Mouse (Mus musculus): ENCODE data around the gene Snrpf. TPM values are rescaled to one million over a fixed set of nuclear protein-coding genes. Genes with fewer than 3 reads are reported as not detected.

Snrpf gene
- polyA plus RNA-seq, 2 experiments = 129 to 181 TPM

GRCm38 (mm10) chr10:93630310-93630709 is 40.8 kb upstream of the Snrpf start:
- no peak for ATAC-seq (ENCODE audit: low FRiP score, low read depth)
- WGBS = 71% methylated on average over 5 of the region's 5 CpGs
- no peak for TF ChIP-seq POLR2A (IDR thresholded peaks at IDR 0.05; ENCODE audit: borderline replicate concordance, extremely low read depth, insufficient read depth, insufficient read length)

GRCm38 (mm10) chr10:93624151-93624550 is 34.6 kb upstream of the Snrpf start:
- 65% methylated on average over 10 of the region's 10 CpGs for WGBS
- Histone ChIP-seq H3K9me3 (ENCODE audit: control insufficient read depth, low read length) (no peaks in the 10 kb centered on the region), H3K27ac (replicated peaks; ENCODE audit: low read depth, low read length) (no peak overlapping the region), H3K4me1 (ENCODE audit: control insufficient read depth, insufficient read depth, low read length) (no peaks in the 10 kb centered on the region), H3K36me3 (ENCODE audit: control insufficient read depth, insufficient read depth, low read length) (no peaks in the 10 kb centered on the region), H3K4me2 (replicated peaks; ENCODE audit: low read depth, low read length, severe bottlenecking) (no peak overlapping the region), H3K4me3 (replicated peaks; ENCODE audit: low read length) (no peak overlapping the region), H3K9ac (ENCODE audit: low read depth, low read length, severe bottlenecking) (no peak overlapping the region), H3K27me3 (ENCODE audit: control insufficient read depth, insufficient read depth, low read length) (no peaks in the 10 kb centered on the region)
- DNase-seq (ENCODE audit: low spot score) = no peak
- ATAC-seq (ENCODE audit: low FRiP score, low read depth) = no peak
- TF ChIP-seq POLR2A (IDR thresholded peaks at IDR 0.05; ENCODE audit: borderline replicate concordance, extremely low read depth, insufficient read depth, insufficient read length) = no peak

More at GRCm38 (mm10) chr10:93630310-93630709, 40.8 kb upstream of the Snrpf start:
- no peak overlapping the region for H3K4me3 ChIP-seq (replicated peaks; ENCODE audit: low read length)
- H3K36me3 ChIP-seq (ENCODE audit: control insufficient read depth, insufficient read depth, low read length) = no peaks in the 10 kb centered on the region
- H3K4me2 ChIP-seq (replicated peaks; ENCODE audit: low read depth, low read length, severe bottlenecking) = no peak overlapping the region
- no peak overlapping the region for H3K27ac ChIP-seq (replicated peaks; ENCODE audit: low read depth, low read length)
- no peaks in the 10 kb centered on the region for H3K9me3 ChIP-seq (ENCODE audit: control insufficient read depth, low read length)
- no peaks in the 10 kb centered on the region for H3K4me1 ChIP-seq (ENCODE audit: control insufficient read depth, insufficient read depth, low read length)
- H3K9ac ChIP-seq (ENCODE audit: low read depth, low read length, severe bottlenecking) = no peak overlapping the region
- no peaks in the 10 kb centered on the region for H3K27me3 ChIP-seq (ENCODE audit: control insufficient read depth, insufficient read depth, low read length)
- DNase-seq (ENCODE audit: low spot score) = no peak

- WGBS = 62% methylated on average over 9 of the region's 9 CpGs
These were observed 34.2 kb upstream of the Snrpf start for GRCm38 (mm10) chr10:93623725-93624124.

GRCm38 (mm10) chr10:93620438-93621179 is 31.1 kb upstream of the Snrpf start:
- Histone ChIP-seq H3K4me2 (replicated peaks; ENCODE audit: low read depth, low read length, severe bottlenecking) (no peak overlapping the region), H3K27me3 (ENCODE audit: control insufficient read depth, insufficient read depth, low read length) (no peaks in the 10 kb centered on the region), H3K9me3 (ENCODE audit: control insufficient read depth, low read length) (no peaks in the 10 kb centered on the region), H3K27ac (replicated peaks; ENCODE audit: low read depth, low read length) (no peak overlapping the region), H3K36me3 (ENCODE audit: control insufficient read depth, insufficient read depth, low read length) (no peaks in the 10 kb centered on the region), H3K4me3 (replicated peaks; ENCODE audit: low read length) (no peak overlapping the region), H3K9ac (ENCODE audit: low read depth, low read length, severe bottlenecking) (no peak overlapping the region), H3K4me1 (ENCODE audit: control insufficient read depth, insufficient read depth, low read length) (no peaks in the 10 kb centered on the region)
- ATAC-seq (ENCODE audit: low FRiP score, low read depth) = no peak
- WGBS = 60% methylated on average over 7 of the region's 7 CpGs
- no peak for TF ChIP-seq POLR2A (IDR thresholded peaks at IDR 0.05; ENCODE audit: borderline replicate concordance, extremely low read depth, insufficient read depth, insufficient read length)
- no peak for DNase-seq (ENCODE audit: low spot score)

More at GRCm38 (mm10) chr10:93623725-93624124, 34.2 kb upstream of the Snrpf start:
- Histone ChIP-seq H3K27ac (replicated peaks; ENCODE audit: low read depth, low read length) (no peak overlapping the region), H3K4me1 (ENCODE audit: control insufficient read depth, insufficient read depth, low read length) (no peaks in the 10 kb centered on the region), H3K9me3 (ENCODE audit: control insufficient read depth, low read length) (no peaks in the 10 kb centered on the region), H3K4me2 (replicated peaks; ENCODE audit: low read depth, low read length, severe bottlenecking) (no peak overlapping the region), H3K9ac (ENCODE audit: low read depth, low read length, severe bottlenecking) (no peak overlapping the region), H3K27me3 (ENCODE audit: control insufficient read depth, insufficient read depth, low read length) (no peaks in the 10 kb centered on the region), H3K4me3 (replicated peaks; ENCODE audit: low read length) (no peak overlapping the region), H3K36me3 (ENCODE audit: control insufficient read depth, insufficient read depth, low read length) (no peaks in the 10 kb centered on the region)
- DNase-seq (ENCODE audit: low spot score) (no peak), ATAC-seq (ENCODE audit: low FRiP score, low read depth) (no peak)
- TF ChIP-seq POLR2A (IDR thresholded peaks at IDR 0.05; ENCODE audit: borderline replicate concordance, extremely low read depth, insufficient read depth, insufficient read length) = no peak

- H3K4me3 ChIP-seq (replicated peaks; ENCODE audit: low read length) = no peak overlapping the region
- ATAC-seq (ENCODE audit: low FRiP score, low read depth) (no peak), DNase-seq (ENCODE audit: low spot score) (no peak)
- H3K27ac ChIP-seq (replicated peaks; ENCODE audit: low read depth, low read length) = no peak overlapping the region
- H3K4me1 ChIP-seq (ENCODE audit: control insufficient read depth, insufficient read depth, low read length) = no peaks in the 10 kb centered on the region
- no peaks in the 10 kb centered on the region for H3K9me3 ChIP-seq (ENCODE audit: control insufficient read depth, low read length)
- H3K27me3 ChIP-seq (ENCODE audit: control insufficient read depth, insufficient read depth, low read length) = no peaks in the 10 kb centered on the region
- no peak overlapping the region for H3K4me2 ChIP-seq (replicated peaks; ENCODE audit: low read depth, low read length, severe bottlenecking)
- no peaks in the 10 kb centered on the region for H3K36me3 ChIP-seq (ENCODE audit: control insufficient read depth, insufficient read depth, low read length)
- WGBS = 32% methylated on average over 8 of the region's 8 CpGs
- H3K9ac ChIP-seq (ENCODE audit: low read depth, low read length, severe bottlenecking) = no peak overlapping the region
- TF ChIP-seq POLR2A (IDR thresholded peaks at IDR 0.05; ENCODE audit: borderline replicate concordance, extremely low read depth, insufficient read depth, insufficient read length) = no peak
These were observed 25.3 kb upstream of the Snrpf start for GRCm38 (mm10) chr10:93614850-93615249.

All from limb, embryonic 14.5 days (tissue).